Mouse (Mus musculus) midbrain, embryonic 13.5 days (tissue): ENCODE measurements at regions not wholly inside any gene's neighbourhood (a gene's known extent, or its start where the extent isn't known, plus 50 kb on each side); places are given as distances from the start of the nearest gene placed in this dataset.
A peak's percentile ranks its signal among the peaks of the same experiment; 100 is the strongest.

Experiments
- ATAC-seq: fragments of 200-750 bp; cut with Nextera tagmentation; 2 replicates; pipeline ENCODE4 v1.8.0; 2017; ENCODE audit warnings: mild to moderate bottlenecking, moderate TSS enrichment, moderate library complexity
- H3K27ac ChIP-seq: fragments of 300-500 bp; sonication (generic); 2 replicates; pipeline ENCODE4 v1.5.1; 2015; ENCODE audit warnings: inconsistent platforms, mild to moderate bottlenecking, moderate library complexity
- H3K27me3 ChIP-seq: fragments of 300-500 bp; sonication (generic); 2 replicates; pipeline ENCODE4 v1.6.1; 2015; ENCODE audit warnings: mild to moderate bottlenecking, inconsistent platforms
- H3K36me3 ChIP-seq: fragments of 300-500 bp; sonication (generic); 2 replicates; pipeline ENCODE4 v1.6.1; 2015; ENCODE audit warnings: mild to moderate bottlenecking, inconsistent platforms
- H3K4me1 ChIP-seq: fragments of 300-500 bp; sonication (generic); replicated peaks from 2 replicates; pipeline ENCODE4 v1.6.1; 2015; ENCODE audit warnings: inconsistent platforms
- H3K4me2 ChIP-seq: fragments of 300-500 bp; sonication (generic); replicated peaks from 2 replicates; pipeline ENCODE4 v1.6.1; 2015; ENCODE audit warnings: moderate library complexity, mild to moderate bottlenecking, inconsistent platforms
- H3K4me3 ChIP-seq: fragments of 300-500 bp; sonication (generic); replicated peaks from 2 replicates; pipeline ENCODE4 v1.5.1; 2015; ENCODE audit warnings: mild to moderate bottlenecking, inconsistent platforms
- H3K9ac ChIP-seq: fragments of 300-500 bp; sonication (generic); replicated peaks from 2 replicates; pipeline ENCODE4 v1.6.1; 2015; ENCODE audit warnings: mild to moderate bottlenecking, inconsistent platforms
- H3K9me3 ChIP-seq: fragments of 300-500 bp; sonication (generic); 2 replicates; pipeline ENCODE4 v1.6.1; 2016; ENCODE audit warnings: mild to moderate bottlenecking, inconsistent platforms
- WGBS: fragments of 180-500 bp; shearing (Covaris S2); methylation state at CpG from one replicate; pipeline ENCODE4 v1.1.7; 2015; 5-methylcytosine and 5-hydroxymethylcytosine counted together

GRCm38 (mm10) chr14:97170841-97171240, 651.9 kb upstream of the Klhl1 start:
- H3K9me3 ChIP-seq: no peaks in the 10 kb centered on the region
- no peak for ATAC-seq
- 90% methylated on average over 2 of the region's 2 CpGs for WGBS

DNA sequence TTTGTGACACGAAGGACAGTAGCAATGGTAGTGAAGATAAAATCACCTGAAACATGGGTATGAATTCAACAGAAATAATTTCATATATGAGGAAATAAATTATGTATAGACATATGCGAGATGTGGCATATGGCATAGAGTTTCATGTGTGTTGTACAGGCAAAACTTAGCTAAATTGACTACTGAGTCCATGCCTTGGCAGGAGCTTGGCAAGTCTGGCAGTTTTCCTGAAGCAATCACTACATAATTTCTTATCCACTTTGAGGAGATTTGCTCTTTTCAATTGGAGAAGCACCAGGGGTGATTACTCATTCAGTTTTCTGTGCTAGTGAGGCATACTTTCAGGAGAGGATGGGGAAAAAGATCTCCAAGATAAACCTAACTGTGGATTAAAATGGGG, 646.9 kb upstream of the Klhl1 start:
- Histone ChIP-seq H3K4me2 (no peak overlapping the region), H3K9ac (no peak overlapping the region), H3K4me3 (no peak overlapping the region), H3K9me3 (no peaks in the 10 kb centered on the region), H3K27ac (no peak overlapping the region), H3K27me3 (no peaks in the 10 kb centered on the region), H3K4me1 (no peaks in the 10 kb centered on the region), H3K36me3 (no peaks in the 10 kb centered on the region)
- no peak for ATAC-seq
- 91% methylated on average over 2 of the region's 2 CpGs for WGBS

More at GRCm38 (mm10) chr14:97170841-97171240, 651.9 kb upstream of the Klhl1 start:
- no peak overlapping the region for H3K9ac ChIP-seq
- no peak overlapping the region for H3K4me2 ChIP-seq
- H3K36me3 ChIP-seq: no peaks in the 10 kb centered on the region
- H3K27me3 ChIP-seq: no peaks in the 10 kb centered on the region
- no peaks in the 10 kb centered on the region for H3K4me1 ChIP-seq
- H3K4me3 ChIP-seq: no peak overlapping the region
- H3K27ac ChIP-seq: no peak overlapping the region

- Histone ChIP-seq H3K36me3 (no peaks in the 10 kb centered on the region), H3K4me3 (no peak overlapping the region), H3K9me3 (no peaks in the 10 kb centered on the region), H3K27me3 (no peaks in the 10 kb centered on the region), H3K4me2 (no peak overlapping the region), H3K4me1 (no peaks in the 10 kb centered on the region), H3K27ac (no peak overlapping the region), H3K9ac (no peak overlapping the region)
- WGBS: 90% methylated on average over 9 of the region's 9 CpGs
- no peak for ATAC-seq
These were observed 630.2 kb upstream of the Klhl1 start for GRCm38 (mm10) chr14:97148997-97149653.

DNA sequence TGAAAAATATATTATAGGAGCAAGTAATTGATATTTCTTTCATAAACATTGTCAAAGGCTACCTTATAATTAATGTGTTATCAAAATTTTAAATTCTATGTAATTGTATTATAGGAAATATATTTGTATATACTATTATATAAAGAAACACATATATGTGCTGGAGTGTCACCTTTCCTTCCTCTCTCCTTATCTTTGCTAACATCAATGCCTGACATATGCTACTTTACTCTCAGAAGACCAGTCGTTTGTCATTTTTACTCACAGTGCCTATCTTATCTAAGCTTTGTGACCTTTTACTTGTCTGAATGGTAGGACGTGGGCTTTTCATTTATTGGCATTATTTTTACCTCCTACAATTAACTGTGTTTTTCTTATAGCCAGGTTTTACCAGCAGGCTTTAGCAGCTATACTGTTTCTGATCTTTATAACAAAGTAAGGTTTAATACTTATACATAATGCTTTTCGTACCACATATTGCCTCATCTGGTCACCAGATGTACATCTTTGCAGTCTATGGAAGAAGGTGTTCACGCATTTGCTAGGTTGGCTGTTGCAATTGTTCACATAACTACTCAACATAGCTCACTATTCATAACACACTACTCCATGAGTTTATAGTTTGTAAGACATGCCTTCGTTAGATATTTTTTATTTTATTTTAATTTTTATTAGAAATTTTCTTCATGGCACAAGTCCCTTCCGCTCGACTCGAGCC, 597.2 kb upstream of the Klhl1 start:
- no peak for ATAC-seq
- Histone ChIP-seq H3K9me3 (no peaks in the 10 kb centered on the region), H3K9ac (no peak overlapping the region), H3K4me3 (no peak overlapping the region), H3K27me3 (no peaks in the 10 kb centered on the region), H3K4me2 (no peak overlapping the region), H3K36me3 (no peaks in the 10 kb centered on the region), H3K4me1 (no peaks in the 10 kb centered on the region), H3K27ac (no peak overlapping the region)
- WGBS: 92% methylated on average over 8 of the region's 8 CpGs

GRCm38 (mm10) chr14:97101090-97101675, 582.3 kb upstream of the Klhl1 start:
- no peaks in the 10 kb centered on the region for H3K27me3 ChIP-seq
- no peaks in the 10 kb centered on the region for H3K36me3 ChIP-seq
- H3K4me3 ChIP-seq: no peak overlapping the region
- WGBS: 64% methylated on average over 4 of the region's 4 CpGs
- H3K9me3 ChIP-seq: no peaks in the 10 kb centered on the region
- H3K27ac ChIP-seq: no peak overlapping the region
- no peak overlapping the region for H3K4me2 ChIP-seq
- no peak for ATAC-seq
- H3K9ac ChIP-seq: no peak overlapping the region
- H3K4me1 ChIP-seq: peaks cover 4% of the 10 kb centered on the region

DNA sequence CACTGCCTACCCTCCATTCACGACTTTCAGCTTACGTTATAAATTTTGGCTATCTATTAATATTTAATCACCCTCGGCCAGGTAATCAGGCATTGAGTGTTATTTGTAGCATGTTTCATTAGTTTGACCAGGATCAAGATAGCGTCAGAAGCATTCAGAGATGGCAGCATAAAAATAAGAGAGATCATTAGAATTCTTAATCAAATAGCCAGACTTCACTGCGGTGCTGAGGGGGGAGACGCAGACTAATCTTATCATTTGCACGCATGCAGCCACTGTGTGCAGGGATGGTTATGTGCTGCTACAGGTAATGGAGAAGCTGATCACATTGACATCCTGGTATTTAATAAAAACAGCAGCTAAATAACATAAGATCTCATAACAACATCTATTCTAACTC, 574.5 kb upstream of the Klhl1 start:
- Histone ChIP-seq H3K36me3 (no peaks in the 10 kb centered on the region), H3K4me3 (no peak overlapping the region), H3K9ac (no peak overlapping the region), H3K27ac (no peak overlapping the region), H3K4me1 (no peaks in the 10 kb centered on the region), H3K27me3 (no peaks in the 10 kb centered on the region), H3K9me3 (no peaks in the 10 kb centered on the region), H3K4me2 (no peak overlapping the region)
- no peak for ATAC-seq
- WGBS: 86% methylated on average over 7 of the region's 7 CpGs

DNA sequence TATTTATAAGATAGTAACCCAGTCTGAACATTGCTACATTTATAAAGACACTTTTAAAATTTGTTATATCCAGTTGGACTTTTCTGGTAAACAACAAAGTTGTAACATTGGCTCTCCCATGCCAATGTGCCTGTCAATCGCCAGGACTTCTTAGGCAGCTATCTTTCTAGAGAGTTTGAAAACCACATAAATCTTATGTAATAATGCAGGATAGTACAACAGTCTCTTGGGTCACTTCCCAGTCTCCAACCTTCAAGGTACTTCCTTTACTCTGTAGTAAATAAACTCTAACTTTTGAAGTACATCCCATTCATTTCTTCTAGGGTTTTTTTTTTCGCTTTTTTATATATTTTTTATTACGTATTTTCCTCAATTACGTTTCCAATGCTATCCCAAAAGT, 570.0 kb upstream of the Klhl1 start:
- Histone ChIP-seq H3K27me3 (no peaks in the 10 kb centered on the region), H3K36me3 (no peaks in the 10 kb centered on the region), H3K9me3 (no peaks in the 10 kb centered on the region), H3K4me2 (no peak overlapping the region), H3K9ac (no peak overlapping the region), H3K27ac (no peak overlapping the region), H3K4me3 (no peak overlapping the region), H3K4me1 (peaks cover 10% of the 10 kb centered on the region)
- WGBS: 97% methylated on average over 4 of the region's 4 CpGs
- ATAC-seq: no peak

GRCm38 (mm10) chr14:97087346-97087745, 568.4 kb upstream of the Klhl1 start:
- Histone ChIP-seq H3K4me2 (no peak overlapping the region), H3K27ac (no peak overlapping the region), H3K27me3 (no peaks in the 10 kb centered on the region), H3K36me3 (no peaks in the 10 kb centered on the region), H3K9ac (no peak overlapping the region), H3K4me3 (no peak overlapping the region), H3K4me1 (peaks cover 10% of the 10 kb centered on the region), H3K9me3 (no peaks in the 10 kb centered on the region)
- ATAC-seq: no peak
- 26% methylated on average over 2 of the region's 2 CpGs for WGBS

GRCm38 (mm10) chr14:97086363-97087309, 567.7 kb upstream of the Klhl1 start:
- Histone ChIP-seq H3K4me3 (no peak overlapping the region), H3K27me3 (no peaks in the 10 kb centered on the region), H3K9ac (no peak overlapping the region), H3K4me2 (no peak overlapping the region), H3K36me3 (no peaks in the 10 kb centered on the region), H3K9me3 (no peaks in the 10 kb centered on the region), H3K4me1 (peaks cover 10% of the 10 kb centered on the region), H3K27ac (no peak overlapping the region; the same call in 1 of the 2 replicates)
- peak; percentile 67 for ATAC-seq
- WGBS: 27% methylated on average over 5 of the region's 5 CpGs

- no peak for ATAC-seq
- no peak overlapping the region for H3K9ac ChIP-seq
- WGBS: 85% methylated on average over 3 of the region's 3 CpGs
- no peaks in the 10 kb centered on the region for H3K36me3 ChIP-seq
- H3K27me3 ChIP-seq: no peaks in the 10 kb centered on the region
- H3K4me2 ChIP-seq: no peak overlapping the region
- no peaks in the 10 kb centered on the region for H3K4me1 ChIP-seq
- H3K9me3 ChIP-seq: no peaks in the 10 kb centered on the region
- no peak overlapping the region for H3K27ac ChIP-seq
- H3K4me3 ChIP-seq: no peak overlapping the region
These were observed 555.9 kb upstream of the Klhl1 start for GRCm38 (mm10) chr14:97074808-97075207.

- 27% methylated on average over 3 of the region's 3 CpGs for WGBS
- no peaks in the 10 kb centered on the region for H3K4me1 ChIP-seq
- no peaks in the 10 kb centered on the region for H3K27me3 ChIP-seq
- H3K4me2 ChIP-seq: no peak overlapping the region
- H3K9ac ChIP-seq: no peak overlapping the region
- ATAC-seq: no peak
- H3K4me3 ChIP-seq: no peak overlapping the region
- 0 out of 2 replicates have a peak overlapping the region, but pooled peaks have one; percentile 41 for H3K27ac ChIP-seq
- no peaks in the 10 kb centered on the region for H3K9me3 ChIP-seq
- H3K36me3 ChIP-seq: no peaks in the 10 kb centered on the region
These were observed 549.9 kb upstream of the Klhl1 start for GRCm38 (mm10) chr14:97068770-97069169.

DNA sequence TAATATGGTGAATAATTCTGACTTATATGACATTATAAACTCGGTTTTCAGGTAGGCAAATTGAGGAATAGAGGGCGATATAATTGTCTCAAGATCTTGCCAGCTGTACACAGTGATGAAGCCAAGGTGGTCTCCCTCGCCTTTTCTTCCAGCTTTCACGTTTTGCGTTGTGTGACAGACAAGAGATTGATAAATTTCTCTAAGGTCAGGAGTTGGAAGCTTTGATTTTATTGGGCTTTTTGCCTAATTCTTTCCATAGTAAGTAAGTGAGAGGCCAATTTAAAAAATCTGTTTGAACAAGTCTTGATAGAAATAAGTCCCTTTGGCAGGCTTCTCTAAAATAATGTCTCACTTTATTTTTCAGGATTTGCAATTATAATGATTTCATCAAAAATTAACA, 549.4 kb upstream of the Klhl1 start:
- Histone ChIP-seq H3K4me3 (no peak overlapping the region), H3K36me3 (no peaks in the 10 kb centered on the region), H3K4me2 (no peak overlapping the region), H3K27me3 (no peaks in the 10 kb centered on the region), H3K4me1 (no peaks in the 10 kb centered on the region), H3K9ac (no peak overlapping the region), H3K9me3 (no peaks in the 10 kb centered on the region), H3K27ac (no peak overlapping the region)
- WGBS: 71% methylated on average over 5 of the region's 5 CpGs
- ATAC-seq: no peak
